Mouse (Mus musculus) midbrain, embryonic 14.5 days (tissue): ENCODE measurements around the gene Slfn2. TPM values are rescaled to one million over a fixed set of nuclear protein-coding genes. Genes with fewer than 3 reads are reported as not detected.

Source experiments
- ATAC-seq: fragments of 200-750 bp; cut with Nextera tagmentation; 2 replicates; pipeline ENCODE4 v1.8.0; 2017; ENCODE audit warnings: moderate number of reproducible peaks, moderate library complexity; ENCODE audit not compliant: low FRiP score, low TSS enrichment
- DNase-seq: peaks from one replicate; pipeline ENCODE4 v3.0.0-alpha.2; 2015
- H3K27ac ChIP-seq: fragments of 300-500 bp; sonication (generic); replicated peaks from 2 replicates; pipeline ENCODE4 v1.5.1; 2014; ENCODE audit warnings: mild to moderate bottlenecking, low read depth, low read length, moderate library complexity
- H3K27me3 ChIP-seq: fragments of 300-500 bp; sonication (generic); 2 replicates; pipeline ENCODE4 v1.6.1; 2014; ENCODE audit warnings: low read length, control low read depth, mixed read lengths; ENCODE audit not compliant: control insufficient read depth, insufficient read depth
- H3K36me3 ChIP-seq: fragments of 300-500 bp; sonication (generic); 2 replicates; pipeline ENCODE4 v1.6.1; 2014; ENCODE audit warnings: low read length, control low read depth; ENCODE audit not compliant: control insufficient read depth, insufficient read depth
- H3K4me1 ChIP-seq: fragments of 300-500 bp; sonication (generic); 2 replicates; pipeline ENCODE4 v1.6.1; 2014; ENCODE audit warnings: mild to moderate bottlenecking, antibody characterized with exemption, low read length, control low read depth; ENCODE audit not compliant: control insufficient read depth, insufficient read depth
- H3K4me2 ChIP-seq: fragments of 300-500 bp; sonication (generic); 2 replicates; pipeline ENCODE4 v1.6.1; 2014; ENCODE audit warnings: mild to moderate bottlenecking, low read length, moderate library complexity
- H3K4me3 ChIP-seq: fragments of 300-500 bp; sonication (generic); replicated peaks from 2 replicates; pipeline ENCODE4 v1.5.1; 2014; ENCODE audit warnings: low read depth, low read length
- H3K9ac ChIP-seq: fragments of 300-500 bp; sonication (generic); replicated peaks from 2 replicates; pipeline ENCODE4 v1.6.1; 2014; ENCODE audit warnings: mild to moderate bottlenecking, low read length, moderate library complexity
- H3K9me3 ChIP-seq: fragments of 300-500 bp; sonication (generic); 2 replicates; pipeline ENCODE4 v1.6.1; 2016; ENCODE audit warnings: low read length, control low read depth, mixed read lengths; ENCODE audit not compliant: control insufficient read depth
- WGBS: fragments of 180-500 bp; shearing (Covaris S2); extraction: QIAGEN DNeasy Blood & Tissue Kit; methylation state at CpG from one replicate; pipeline ENCODE4 v1.1.7; 2014; 5-methylcytosine and 5-hydroxymethylcytosine counted together
- microRNA-seq: library from miRNA; unstranded; fragments of <30 nt; microRNA quantifications from one replicate; pipeline ENCODE4, GENCODE M21; 2016
- polyA plus RNA-seq: library from polyadenylated mRNA; unstranded; fragments of >200 nt; fragmentation: Nextera tagmentation; extraction: Ambion mirVana; gene quantifications from 2 replicates; pipeline ENCODE4 v1.2.1, GENCODE M21; 2014

Slfn2 gene
- polyA plus RNA-seq, 1 experiment from 2014 or later = 3.1 TPM

GRCm38 (mm10) chr11:83084161-83084560 is 19.2 kb downstream of the Slfn2 start:
- Histone ChIP-seq H3K4me1 (no peaks in the 10 kb centered on the region), H3K36me3 (no peaks in the 10 kb centered on the region), H3K9me3 (no peaks in the 10 kb centered on the region), H3K27me3 (no peaks in the 10 kb centered on the region), H3K9ac (no peak overlapping the region), H3K4me3 (no peak overlapping the region), H3K27ac (no peak overlapping the region), H3K4me2 (no peak overlapping the region)
- no peak for DNase-seq
- ATAC-seq = no peak
- 89% methylated on average over 2 of the region's 2 CpGs for WGBS

DNA sequence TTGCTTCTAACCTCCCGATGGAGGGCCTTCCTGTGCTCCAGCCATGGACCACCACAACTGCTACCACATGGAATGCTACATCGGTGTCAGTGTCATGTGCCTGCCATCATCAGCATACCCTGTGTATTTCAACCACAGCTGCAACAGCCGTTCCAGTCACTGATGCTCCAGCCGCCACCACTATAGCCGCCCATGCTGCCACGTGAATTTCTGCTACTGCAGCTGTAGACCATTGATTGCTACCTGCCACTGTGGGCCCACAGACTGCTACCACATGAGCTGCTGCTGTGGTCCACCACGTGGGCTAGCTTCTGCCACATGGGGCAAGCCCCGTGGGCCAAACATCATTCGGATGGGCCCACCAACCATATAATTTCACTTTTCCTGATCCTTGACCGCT is 19.8 kb downstream of the Slfn2 start:
- no peak for ATAC-seq
- Histone ChIP-seq H3K27me3 (no peaks in the 10 kb centered on the region), H3K36me3 (no peaks in the 10 kb centered on the region), H3K4me3 (no peak overlapping the region), H3K9ac (no peak overlapping the region), H3K4me1 (no peaks in the 10 kb centered on the region), H3K9me3 (no peaks in the 10 kb centered on the region), H3K4me2 (no peak overlapping the region), H3K27ac (no peak overlapping the region)
- DNase-seq = no peak
- 92% methylated on average over 10 of the region's 10 CpGs for WGBS

- Histone ChIP-seq H3K36me3 (no peaks in the 10 kb centered on the region), H3K4me3 (no peak overlapping the region), H3K4me2 (no peak overlapping the region), H3K9me3 (no peaks in the 10 kb centered on the region), H3K27me3 (no peaks in the 10 kb centered on the region), H3K4me1 (no peaks in the 10 kb centered on the region), H3K9ac (no peak overlapping the region), H3K27ac (no peak overlapping the region)
- WGBS = 40% methylated on average over 2 of the region's 2 CpGs
- ATAC-seq (no peak), DNase-seq (peak; percentile 15)
These were observed 50.2 kb downstream of the Slfn2 start for GRCm38 (mm10) chr11:83115138-83115537.

DNA sequence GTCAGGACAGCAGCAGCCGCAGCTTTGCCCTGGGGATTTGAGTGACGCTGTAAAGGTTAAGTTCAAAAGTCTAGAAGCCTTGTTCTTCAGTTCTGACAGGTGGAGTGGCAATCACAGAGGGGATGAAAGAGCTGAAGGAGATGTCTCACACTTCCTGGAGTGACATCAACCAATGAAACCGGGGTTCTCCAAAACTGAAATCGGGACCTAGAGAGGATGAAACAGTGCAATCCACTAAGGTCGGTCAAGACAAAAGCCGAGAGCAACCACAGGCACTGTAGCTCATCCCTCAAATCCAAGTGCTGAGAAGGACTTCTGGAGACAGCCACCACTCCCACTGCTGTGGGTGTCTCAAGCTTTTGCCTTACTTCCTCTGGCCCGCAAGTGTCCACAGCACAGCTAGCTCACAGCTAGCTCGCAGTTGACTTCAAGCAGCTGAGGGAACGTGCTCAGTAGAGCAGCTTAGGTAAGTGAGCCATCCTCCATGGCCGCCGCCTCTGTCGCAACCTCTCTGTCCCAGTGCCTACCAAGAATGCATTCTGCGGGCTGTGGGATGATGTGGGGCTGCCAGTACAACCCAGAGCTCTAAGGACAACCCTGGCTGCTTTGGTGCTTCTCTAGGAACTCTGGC is 51.8 kb downstream of the Slfn2 start, which contains the start of gene Slfn1:
Gene Slfn1, plus strand, starts transcription at position 253 of the 631 bp plus-strand sequence.
- Histone ChIP-seq H3K27me3 (no peaks in the 10 kb centered on the region), H3K9ac (no peak within 1 kb of the TSS), H3K4me1 (no peaks in the 10 kb centered on the region), H3K9me3 (no peaks in the 10 kb centered on the region), H3K27ac (no peak within 1 kb of the TSS), H3K4me2 (no peak within 1 kb of the TSS), H3K4me3 (no peak within 1 kb of the TSS), H3K36me3 (no peaks in the 10 kb centered on the region)
- DNase-seq = no peak
- WGBS = 92% methylated on average over 13 of the region's 13 CpGs
- ATAC-seq = no peak

GRCm38 (mm10) chr11:83118056-83118455 is 53.1 kb downstream of the Slfn2 start:
- no peak for DNase-seq
- no peak overlapping the region for H3K9ac ChIP-seq
- no peak for ATAC-seq

More at GRCm38 (mm10) chr11:83118056-83118455, 53.1 kb downstream of the Slfn2 start:
- Histone ChIP-seq H3K4me1 (no peaks in the 10 kb centered on the region), H3K4me2 (no peak overlapping the region), H3K4me3 (no peak overlapping the region), H3K36me3 (no peaks in the 10 kb centered on the region), H3K27me3 (no peaks in the 10 kb centered on the region), H3K27ac (no peak overlapping the region), H3K9me3 (no peaks in the 10 kb centered on the region)
- 54% methylated on average over 3 of the region's 3 CpGs for WGBS

Small RNA genes within 50 kb of the gene (microRNA-seq; reads per million reads assigned to microRNA genes)
- not detected for gene Gm27598

Other genes starting within 250 kb of the Slfn2 start
- 2.6 and 4.2 TPM in 2 replicates for gene Rffl, start 193.9 kb upstream of the Slfn2 start, polyA plus RNA-seq
- 11.4 and 17.2 TPM in 2 replicates for gene Rad51d, start 174.5 kb upstream of the Slfn2 start, polyA plus RNA-seq
- gene Fndc8, start 173.0 kb upstream of the Slfn2 start, polyA plus RNA-seq = 0.30 and 0.38 TPM in 2 replicates
- 24.8 and 28.0 TPM in 2 replicates for gene Nle1, start 156.7 kb upstream of the Slfn2 start, polyA plus RNA-seq
- 0.32 and 0.84 TPM in 2 replicates for gene Unc45b, start 154.6 kb upstream of the Slfn2 start, polyA plus RNA-seq
- gene Slfn5, start 113.8 kb upstream of the Slfn2 start, polyA plus RNA-seq = 0.98 and 2.6 TPM in 2 replicates
- 1.2 and 3.1 TPM in 2 replicates for gene Slfn9, start 73.3 kb upstream of the Slfn2 start, polyA plus RNA-seq
- 0.07 and 0.54 TPM in 2 replicates for gene Slfn8, start 44.3 kb upstream of the Slfn2 start, polyA plus RNA-seq
- 0.51 TPM in 1 of 2 replicates, not detected in the other for gene Slfn1, start 51.7 kb downstream of the Slfn2 start, polyA plus RNA-seq
- gene Slfn4, start 110.1 kb downstream of the Slfn2 start, polyA plus RNA-seq = 0.05 and 0.20 TPM in 2 replicates
- gene Slfn3, start 126.2 kb downstream of the Slfn2 start, polyA plus RNA-seq = 0.19 and 0.38 TPM in 2 replicates
- gene Slfn14, start 221.6 kb downstream of the Slfn2 start, polyA plus RNA-seq = 0.05 TPM in 1 of 2 replicates, not detected in the other
- gene Ap2b1, start 233.9 kb downstream of the Slfn2 start, polyA plus RNA-seq = 103 and 173 TPM in 2 replicates
- 16.2 and 20.6 TPM in 2 replicates for gene Pex12, start 237.5 kb downstream of the Slfn2 start, polyA plus RNA-seq